Mouse (Mus musculus) adipocyte (in vitro differentiated cells): ENCODE data around the gene Cpm.

Experiments
- DNase-seq: peaks from one replicate; pipeline ENCODE4 v3.0.0-alpha.2; 2016; ENCODE audit warnings: low spot score

Cpm gene

DNA sequence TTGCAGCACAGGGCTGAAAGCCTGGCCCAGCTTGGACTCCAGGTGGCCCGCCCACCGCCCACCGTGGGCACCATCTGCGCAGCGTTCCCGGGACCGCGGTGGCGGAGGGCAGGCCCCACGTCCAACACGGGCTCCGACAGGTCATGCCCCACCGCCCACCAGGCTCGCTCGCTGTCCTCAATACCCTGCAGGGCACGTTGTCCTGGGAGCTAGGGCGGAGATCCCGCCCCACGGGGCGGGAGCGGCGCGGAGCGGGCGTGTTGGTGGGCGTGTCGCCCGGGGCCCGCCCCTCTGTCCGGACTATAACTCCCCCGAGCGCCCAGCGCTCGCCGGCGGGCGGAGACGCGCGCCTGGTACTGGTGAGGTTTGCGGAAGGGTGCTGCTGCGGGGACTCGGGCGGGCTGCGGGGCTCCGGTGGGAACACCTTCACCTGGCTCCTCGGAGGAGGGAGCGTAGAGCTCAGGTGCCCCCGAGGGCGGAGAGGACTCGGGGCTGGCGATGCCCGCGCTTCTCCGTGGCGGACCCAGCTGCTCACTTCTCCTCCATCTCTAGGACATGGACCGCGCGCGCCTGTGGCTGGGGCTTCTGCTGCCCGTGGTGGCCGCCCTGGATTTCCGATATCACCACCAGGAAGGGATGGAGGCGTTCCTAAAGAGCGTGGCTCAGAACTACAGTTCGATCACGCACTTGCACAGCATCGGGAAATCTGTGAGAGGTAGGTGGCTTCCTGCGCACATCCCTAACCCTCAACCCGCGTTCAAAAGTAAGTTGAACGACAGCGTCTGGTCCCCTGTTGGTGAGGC lies at the start of gene Cpm:
Gene Cpm (plus strand): TSS at position 332 of the 803 bp plus-strand sequence.
- peak; percentile 93 for DNase-seq

DNA sequence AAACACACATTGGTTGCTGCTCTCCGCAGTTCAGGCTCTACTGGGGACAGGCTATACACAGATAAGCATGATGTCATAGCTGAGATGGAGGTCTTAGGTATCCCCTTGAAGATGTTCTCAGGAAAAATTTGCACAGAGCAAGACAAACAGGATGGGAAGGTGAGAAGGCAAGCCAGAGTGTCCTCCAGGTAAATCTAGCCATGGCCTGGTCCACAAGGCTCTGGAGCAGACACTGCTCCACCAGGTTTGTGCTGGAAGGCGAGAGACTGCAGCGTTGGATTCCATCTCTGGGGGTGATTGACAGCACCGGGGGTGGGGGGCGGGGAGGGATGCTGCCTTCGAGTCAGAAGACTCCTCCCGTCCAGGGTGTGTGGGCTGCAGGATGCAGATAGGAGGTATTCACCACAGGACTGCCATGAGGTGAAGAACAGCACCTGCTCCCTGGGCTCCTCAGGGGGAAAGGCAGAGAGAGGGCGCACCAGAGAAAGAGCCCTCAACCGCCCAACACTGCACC lies 49.5 kb upstream of the Cpm start:
- DNase-seq: peak; percentile 94

DNA sequence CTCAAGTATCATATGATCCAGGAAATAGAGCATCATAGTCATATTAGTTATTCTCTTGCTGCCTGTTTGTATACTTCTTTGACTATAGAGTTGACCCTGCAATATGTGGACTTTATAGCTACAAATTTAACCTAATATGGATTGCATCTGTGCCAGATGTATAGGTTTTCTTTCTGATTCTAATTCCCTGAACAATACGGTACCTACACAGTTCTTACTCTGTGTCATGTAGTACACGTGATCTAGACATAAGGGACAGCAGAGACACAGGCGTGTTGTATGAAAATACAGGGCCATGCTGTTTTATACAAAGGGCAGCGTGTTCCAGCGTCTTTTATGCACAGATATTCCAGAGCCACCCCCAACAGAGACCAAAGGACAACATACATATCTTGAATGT lies 48.9 kb upstream of the Cpm start:
- DNase-seq: peak; percentile 94

DNA sequence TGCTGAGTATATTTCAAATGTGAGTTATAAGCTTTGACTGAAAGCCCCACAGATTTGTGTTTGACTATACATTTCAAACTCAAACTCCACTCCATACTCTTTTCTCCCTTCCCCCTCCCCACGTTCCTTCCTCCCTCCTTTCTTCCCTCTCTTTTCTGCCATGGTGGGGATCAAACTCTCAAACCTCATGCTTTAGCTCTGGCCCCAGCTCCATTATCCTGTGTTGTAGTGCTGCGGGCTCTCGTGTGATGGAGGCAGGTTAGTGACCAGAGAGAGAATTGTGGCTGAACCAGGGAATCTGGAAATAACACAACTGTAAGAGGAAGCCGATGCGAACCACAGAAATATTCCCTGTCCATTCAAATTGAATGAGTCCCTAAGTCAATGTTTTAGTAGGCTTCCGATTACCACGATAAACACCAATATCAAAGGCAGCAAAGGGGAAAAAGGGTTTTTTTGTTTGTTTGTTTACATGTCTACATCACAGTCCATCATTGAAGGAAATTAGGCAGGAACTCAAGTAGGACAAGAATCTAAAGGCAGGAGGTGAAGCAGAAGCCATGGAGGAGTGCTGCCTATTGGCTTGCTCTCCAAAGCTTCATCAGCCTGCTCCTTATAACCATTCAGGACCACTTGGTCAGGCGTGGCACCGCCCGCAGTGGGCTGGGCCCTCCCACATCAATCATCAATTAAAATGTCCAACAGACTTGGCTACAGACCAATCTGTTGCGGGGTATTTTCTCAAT lies 48.1 kb upstream of the Cpm start:
- DNase-seq: peak; percentile 95

DNA sequence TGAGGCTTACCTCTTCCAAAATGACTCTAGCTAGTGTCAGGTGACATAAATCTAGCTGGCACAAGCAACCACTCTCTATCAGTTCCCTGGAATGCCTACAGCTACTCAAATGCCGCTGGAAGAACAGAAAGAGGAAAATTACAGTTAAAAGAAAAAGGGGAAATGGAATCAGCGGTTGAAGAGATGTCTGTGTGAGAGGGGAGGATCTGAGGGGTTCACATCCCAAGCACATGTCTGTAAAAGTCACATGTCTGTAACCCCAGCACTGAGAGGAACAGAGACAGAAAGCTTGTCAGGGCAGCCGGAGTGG lies 47.6 kb upstream of the Cpm start:
- peak; percentile 94 for DNase-seq

DNA sequence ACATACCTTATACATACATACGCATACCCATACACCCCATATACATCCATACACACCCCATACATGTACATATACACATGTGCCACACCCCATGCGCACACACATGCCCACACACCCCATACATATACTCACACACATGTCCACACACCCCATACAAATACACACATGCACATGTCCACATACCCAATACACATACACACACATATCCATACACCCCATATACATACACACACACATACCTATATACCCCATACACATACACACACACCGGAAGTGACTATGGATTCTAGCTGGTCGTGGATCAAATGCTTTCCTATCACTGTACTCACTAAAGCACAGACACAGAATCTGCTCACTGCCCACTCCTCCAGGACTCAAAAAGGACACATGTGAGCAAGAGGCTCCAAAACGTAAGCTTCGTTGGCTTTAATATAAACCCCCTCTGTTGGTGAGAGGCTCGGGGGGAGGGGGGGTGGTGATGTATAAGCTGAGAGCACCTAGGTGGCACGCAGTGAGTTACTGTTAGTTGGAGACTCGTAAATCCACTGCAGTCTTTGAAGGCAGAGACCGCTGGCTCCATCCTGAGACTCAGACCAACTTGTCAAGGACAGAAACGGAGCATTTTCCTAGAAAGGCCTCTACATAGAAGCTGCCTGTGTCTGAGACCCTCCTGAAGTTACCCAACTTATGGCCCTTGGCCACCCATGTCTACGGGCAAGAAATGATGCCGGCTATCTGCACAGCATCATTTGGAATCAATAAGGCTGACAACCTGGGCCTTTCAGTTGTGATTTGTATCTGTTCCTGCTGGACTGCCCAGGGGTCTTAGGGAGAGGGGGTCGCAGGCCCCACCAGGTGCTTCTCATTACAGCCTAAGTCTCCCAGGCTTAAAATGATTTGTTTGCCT lies 45.9 kb upstream of the Cpm start:
- peak; percentile 95 for DNase-seq

DNA sequence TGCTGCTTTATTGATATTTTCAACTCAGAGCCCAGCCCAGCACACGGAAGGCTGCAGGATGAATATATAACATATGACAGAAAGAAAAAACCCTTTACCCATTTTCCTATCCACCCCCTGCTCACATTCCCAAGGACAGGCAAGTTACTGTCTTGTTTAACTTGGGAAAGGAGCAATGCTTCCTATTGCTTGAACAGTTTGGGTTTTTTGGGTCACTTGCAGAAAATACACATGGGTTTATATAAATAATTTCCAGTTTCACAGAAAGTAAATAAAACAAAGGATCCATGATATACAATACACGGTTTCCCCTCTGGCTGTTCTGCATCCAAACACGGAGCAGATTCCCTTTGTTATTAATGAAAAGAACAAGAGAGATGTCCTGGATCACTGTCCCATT lies 45.2 kb upstream of the Cpm start:
- peak; percentile 94 for DNase-seq

DNA sequence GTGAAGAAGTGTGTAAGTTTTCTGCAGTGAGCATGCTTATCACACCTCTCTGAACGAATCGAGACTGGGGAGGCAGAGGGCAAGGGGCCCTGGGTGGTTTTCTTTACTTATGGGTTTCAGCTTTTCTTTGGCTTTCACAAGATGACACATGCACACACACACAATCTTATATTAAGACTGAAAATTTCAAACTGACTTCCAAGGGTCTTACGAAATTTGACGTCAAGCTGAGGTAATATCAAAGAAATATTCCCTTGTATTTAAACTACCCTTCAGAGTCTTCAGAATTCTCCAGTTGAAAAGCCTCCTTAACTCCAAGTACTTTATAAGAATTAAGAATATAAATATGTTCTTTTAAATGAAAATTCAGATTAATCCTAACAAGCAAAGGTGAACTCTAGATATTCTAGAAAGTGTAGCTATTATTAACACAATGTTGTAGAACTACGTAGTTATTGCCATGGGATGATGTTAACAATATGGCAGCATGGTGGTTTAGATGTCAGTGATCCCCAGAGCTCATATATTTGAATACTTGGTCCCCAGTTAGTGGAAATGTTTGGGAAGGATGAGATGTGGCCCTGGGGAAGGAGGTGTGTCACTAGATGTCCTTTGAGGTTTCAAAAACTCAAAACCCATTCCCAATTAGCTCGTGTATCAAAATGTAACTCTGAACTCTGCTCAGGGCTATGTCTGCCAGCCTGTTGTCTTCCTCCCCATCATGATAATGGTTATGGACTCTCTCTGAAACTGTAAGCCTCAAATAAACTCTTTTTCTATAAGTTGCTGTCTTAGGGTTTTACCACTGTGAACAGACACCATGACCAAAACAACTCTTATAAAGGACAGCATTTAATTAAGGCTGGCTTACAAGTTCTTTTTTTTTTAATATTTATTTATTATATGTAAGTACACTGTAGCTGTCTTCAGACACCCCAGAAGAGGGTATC lies 44.5 kb upstream of the Cpm start:
- DNase-seq: peak; percentile 94

DNA sequence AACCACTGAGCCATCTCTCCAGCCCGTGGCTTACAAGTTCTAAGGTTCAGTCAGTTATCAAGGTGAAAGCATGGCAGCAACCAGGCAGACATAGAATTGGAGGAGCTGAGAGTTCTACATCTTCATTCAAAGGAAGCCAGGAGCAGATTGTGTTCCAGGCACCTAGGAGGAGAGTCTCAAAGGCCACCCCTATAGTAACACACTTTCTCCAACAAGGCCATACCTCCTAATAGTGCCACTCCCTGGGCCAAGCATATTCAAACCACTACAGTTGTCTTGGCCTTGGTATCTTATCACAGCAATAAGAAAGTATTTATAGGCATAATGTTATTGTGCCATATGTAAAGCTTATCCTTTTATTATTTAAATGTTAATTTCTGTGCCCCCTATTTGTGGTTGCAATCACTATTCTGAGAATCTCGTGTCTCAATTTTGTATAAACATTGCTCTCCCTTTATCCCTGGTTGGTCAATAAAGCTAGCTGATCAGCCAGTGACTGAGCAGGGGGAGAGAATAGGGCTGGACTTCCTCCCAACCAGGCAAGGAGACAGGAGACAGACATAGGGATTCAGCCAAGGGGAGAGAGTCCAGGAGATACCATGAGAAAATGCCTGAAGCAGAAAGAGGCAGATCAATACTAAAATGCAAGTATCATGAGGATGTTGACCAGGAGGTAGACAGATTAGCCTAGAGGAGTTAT lies 43.5 kb upstream of the Cpm start:
- DNase-seq: peak; percentile 94

DNA sequence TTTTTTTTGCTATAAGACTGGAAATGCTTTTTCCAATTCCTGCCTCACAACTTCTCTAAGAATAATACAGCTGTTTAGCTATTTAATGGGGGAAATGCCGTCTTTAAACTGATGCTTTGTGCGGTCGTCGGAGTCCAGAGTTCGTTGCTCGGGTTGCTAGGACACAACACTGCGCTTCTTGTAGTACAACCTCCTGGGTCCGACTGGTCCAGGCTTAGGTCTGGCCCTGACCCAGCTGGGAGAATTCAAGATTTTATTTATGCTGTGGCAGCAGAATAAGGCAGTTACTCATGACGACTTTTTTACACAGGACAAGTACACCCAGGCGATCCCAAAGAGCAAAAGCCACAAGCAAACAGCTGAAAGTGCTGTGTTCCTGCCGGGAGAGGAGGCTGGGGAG lies 42.4 kb upstream of the Cpm start:
- DNase-seq: peak; percentile 93

DNA sequence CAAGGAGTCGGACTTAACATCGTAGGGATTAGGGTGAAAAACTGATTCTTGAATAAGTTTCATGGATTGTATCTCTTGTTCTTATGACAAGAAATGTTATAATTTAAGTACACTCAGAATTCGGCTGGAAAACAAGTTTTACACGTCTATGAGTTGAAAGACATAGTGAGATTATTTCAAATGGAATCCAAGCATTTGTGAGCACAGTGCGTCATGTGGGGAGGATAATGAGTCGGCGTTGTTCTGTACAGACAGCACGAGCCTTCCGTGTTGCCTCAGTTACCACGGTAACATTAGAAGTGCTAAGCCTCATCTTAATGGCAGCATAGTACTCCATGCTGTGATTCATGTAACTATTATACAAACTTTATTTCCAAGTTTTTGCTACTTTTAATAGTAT lies 42.0 kb upstream of the Cpm start:
- DNase-seq: peak; percentile 94

DNA sequence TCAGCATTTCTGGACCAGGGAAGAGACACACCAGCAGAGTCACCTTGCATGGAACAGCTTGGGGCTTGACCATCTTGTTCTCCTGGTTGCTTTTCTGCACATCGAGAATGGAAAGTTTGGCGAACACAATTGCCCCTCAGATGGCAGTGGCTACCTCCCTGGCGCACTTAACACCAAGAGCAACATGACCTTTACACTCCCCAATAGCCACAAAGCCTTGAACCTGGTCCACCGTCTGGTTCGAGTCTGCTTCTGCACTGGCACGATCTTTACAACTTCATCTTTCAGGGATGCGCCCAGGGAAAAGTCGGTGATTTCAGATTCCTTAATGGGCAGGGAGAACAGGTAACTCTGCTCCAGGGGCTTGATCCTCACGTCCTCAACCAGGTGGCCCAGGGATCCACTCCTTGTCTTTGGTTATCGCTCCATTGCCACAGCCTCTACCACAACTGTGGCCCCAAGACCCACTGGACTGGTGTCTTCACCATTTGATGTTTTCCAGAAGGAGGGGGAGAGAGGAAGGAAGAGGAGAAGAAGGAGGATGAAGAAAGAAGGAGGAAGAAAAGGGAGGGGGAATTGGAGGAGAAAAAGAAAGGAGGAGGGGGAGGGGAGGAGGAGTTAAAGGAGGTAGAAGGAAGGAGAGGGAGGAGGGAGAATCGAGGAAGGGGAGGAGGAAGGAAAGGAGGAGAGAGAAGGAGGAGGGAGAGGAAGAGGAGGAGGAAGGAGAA lies 40.7 kb upstream of the Cpm start:
- peak; percentile 93 for DNase-seq

DNA sequence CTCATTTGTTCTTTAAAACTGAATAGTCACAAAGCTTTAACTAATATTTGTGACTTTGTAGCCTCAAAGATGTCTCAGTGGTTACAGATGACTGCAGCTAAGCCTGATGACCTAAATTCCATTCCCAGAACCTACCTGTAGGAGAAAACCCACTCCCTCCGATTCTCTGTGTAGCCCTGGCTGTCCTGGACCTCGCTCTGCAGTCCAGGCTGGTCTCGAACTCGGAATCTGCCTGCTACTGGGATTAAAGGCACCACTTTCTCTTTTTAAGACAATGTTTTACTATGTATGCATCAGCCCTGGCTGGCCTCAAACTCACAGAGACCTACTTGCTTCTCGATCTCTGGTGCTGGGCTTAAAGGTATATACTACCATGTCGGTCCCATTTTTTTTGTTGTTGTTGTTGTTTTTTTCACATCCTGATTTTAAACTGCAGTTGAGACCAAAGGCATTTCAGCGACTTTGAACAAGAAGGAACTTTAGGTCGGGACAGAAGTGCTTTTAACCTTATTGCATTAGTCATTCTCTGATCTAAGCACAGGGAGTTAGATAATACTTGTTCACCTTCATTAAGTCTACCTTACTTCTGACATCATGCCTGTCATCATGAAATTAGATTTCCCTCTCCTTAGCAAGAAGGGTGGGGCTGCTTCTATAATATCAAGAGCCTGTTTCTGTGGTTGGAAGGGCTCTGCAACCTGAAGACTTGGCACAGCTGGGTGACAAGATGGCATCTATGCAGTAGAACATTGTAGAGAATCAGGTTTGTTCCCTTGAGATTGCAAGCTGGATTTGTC lies 40.0 kb upstream of the Cpm start:
- DNase-seq: peak; percentile 94

DNA sequence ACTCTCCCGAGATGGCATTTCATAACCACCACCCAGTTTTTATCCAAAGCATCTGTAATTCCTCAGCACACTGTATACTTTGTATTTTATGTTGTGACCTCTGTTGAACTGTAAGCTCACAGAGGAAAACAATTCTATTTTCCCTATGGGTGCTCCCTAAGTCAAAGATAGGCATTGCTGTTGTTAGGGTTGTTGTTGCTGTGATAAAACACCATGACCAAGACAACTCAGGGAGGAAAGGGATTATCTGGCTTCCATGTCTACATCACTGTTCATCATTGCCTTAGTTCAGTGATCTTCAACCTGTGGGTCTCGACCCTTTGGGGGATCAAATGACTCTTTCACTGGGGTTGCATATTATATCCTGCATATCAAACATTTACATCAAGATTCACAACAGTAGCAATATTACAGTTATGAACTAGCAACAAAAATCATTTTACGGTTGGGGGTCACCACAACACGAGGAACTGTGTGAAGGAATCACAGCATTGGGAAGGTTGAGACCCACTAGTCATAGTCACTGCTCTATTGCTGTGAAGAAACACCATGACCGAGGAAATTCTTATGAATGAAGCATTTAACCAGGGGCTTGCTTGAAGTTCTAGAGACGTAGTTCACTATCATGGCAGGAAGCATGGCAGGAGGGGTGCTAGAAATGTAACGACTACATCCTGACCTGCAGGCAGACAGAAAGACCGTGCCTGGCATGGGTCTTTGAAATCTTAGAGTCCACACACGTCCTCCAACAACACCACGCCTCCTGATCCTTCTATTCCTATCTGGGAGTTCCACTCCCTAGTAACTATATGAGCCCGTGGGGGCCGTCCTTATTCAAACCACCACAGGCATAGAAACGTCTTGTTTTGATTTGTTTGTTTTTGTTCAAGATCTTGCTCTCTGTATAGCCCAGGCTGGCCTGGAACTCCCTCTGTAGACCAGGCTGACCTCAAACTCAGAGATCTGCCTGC lies 38.7 kb upstream of the Cpm start:
- peak; percentile 94 for DNase-seq

DNA sequence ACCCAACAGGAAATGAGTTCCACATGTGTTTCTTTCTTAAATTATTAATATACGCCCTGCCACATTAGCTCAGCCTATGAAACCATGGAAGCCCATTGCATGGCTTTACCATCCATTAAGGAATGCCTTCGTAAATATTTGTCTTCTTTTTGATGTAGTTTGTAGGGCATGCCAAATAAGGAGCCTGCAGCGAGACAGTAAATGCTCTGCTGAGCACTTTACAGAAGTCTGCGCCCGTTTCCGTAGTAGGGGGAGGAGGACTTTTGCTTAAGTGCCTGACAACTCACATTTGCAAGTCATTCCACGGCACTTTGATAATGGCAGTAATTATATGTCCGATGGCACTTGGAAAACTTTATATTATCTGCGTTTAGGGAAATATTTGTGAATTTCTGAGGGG lies 37.5 kb upstream of the Cpm start:
- DNase-seq: peak; percentile 93

DNA sequence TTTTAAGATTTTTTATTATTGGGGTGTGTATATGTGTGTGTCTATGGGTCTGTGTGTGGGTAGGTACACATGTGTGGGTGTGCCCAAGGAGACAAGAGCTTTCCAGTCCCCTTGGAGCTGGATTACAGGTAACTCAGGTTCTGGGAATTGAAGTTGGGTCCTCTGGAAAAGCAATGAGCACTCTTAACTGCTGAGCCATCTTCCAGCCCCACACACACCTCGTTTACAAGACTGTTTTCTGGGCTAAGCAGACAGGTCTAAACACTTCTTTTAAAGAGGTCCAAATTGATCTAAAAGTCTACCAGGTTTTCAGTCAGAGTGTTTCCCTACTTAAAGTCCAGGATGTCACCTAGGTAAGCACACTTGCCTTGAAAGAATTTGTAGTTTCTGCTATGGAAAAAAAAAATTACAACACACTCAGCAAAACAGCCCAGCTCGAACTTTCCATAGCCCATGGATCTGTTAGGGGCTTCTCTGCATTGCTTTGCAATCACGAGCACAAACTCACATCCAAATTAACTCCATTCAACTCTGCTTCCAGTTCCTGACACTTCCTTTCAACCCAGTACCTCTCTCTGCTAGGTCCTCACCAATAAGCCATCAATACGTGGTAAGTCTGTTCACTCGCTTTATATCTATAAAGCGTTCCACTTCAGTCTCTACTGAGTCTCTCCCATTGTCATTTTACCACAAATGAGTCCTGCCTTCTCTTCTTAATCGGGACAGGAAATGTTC lies 36.8 kb upstream of the Cpm start:
- DNase-seq: peak; percentile 94

DNA sequence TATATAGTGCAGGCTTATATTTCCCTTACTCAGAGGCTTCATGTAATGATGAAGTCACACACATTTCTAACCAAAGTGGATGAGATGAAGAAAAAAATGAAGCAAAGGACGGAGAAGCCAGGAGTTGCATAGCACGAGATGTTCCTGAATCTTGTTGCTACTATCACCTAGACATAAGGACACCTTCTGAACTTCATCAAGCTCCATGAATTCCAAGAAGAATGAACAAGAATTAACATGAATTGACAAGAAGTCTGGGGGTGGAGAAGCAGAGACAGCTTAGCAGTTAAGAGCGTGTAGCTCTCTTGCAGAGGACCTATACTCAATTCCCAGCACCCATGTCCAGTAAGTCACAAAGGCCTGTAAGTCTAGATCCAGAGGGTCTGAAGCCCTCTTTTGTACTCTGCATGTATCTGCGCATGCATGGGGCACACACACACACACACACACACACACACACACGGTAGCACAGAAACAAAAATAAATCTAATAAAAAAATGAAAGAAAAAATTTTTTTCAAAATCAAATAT lies 36.2 kb upstream of the Cpm start:
- peak; percentile 93 for DNase-seq
